Mouse (Mus musculus): ENCODE measurements at regions not wholly inside any gene's neighbourhood (a gene's known extent, or its start where the extent isn't known, plus 50 kb on each side); places are given as distances from the start of the nearest gene placed in this dataset.
A peak's percentile ranks its signal among the peaks of the same experiment; 100 is the strongest.

DNA sequence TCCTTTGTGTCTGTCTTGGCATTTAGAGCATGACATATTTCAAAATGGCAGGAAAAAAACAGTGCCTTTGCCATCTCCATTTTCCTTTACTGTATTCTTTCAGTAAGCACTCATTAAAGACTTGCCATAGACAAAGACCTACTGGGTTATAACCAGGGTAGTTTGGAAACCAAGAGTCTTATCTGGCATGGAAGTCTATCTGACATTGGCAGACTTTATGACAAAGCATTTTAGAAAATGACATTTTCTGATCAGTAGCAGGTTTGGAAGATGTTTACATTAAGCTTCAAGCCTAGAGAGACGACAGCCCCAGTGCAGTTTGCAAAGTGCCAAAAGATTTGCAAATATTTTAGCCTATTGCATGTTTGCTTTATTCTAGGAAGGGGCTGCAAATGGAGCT is 102.5 kb upstream of the Col8a1 start:
- Histone ChIP-seq H3K4me1 (ENCODE audit: insufficient read depth, low read length) (no peaks in the 10 kb centered on the region), H3K27ac (ENCODE audit: low read depth, low read length) (no peak overlapping the region), H3K36me3 (ENCODE audit: insufficient read depth, low read length) (no peaks in the 10 kb centered on the region), H3K4me2 (ENCODE audit: low read depth, low read length, poor library complexity, severe bottlenecking) (no peak overlapping the region), H3K27me3 (ENCODE audit: insufficient read depth, low read length) (no peaks in the 10 kb centered on the region), H3K4me3 (ENCODE audit: low read depth, low read length) (no peak overlapping the region), H3K9ac (replicated peaks; ENCODE audit: low read length, poor library complexity, severe bottlenecking) (no peak overlapping the region), H3K9me3 (ENCODE audit: low read length) (no peaks in the 10 kb centered on the region)
- TF ChIP-seq CTCF (IDR thresholded peaks at IDR 0.05): no peak
- DNase-seq (ENCODE audit: low spot score) (no peak), ATAC-seq (ENCODE audit: low FRiP score) (no peak)
- whole genome bisulfite sequencing: 54% methylated on average over 1 of the region's 1 CpGs

DNA sequence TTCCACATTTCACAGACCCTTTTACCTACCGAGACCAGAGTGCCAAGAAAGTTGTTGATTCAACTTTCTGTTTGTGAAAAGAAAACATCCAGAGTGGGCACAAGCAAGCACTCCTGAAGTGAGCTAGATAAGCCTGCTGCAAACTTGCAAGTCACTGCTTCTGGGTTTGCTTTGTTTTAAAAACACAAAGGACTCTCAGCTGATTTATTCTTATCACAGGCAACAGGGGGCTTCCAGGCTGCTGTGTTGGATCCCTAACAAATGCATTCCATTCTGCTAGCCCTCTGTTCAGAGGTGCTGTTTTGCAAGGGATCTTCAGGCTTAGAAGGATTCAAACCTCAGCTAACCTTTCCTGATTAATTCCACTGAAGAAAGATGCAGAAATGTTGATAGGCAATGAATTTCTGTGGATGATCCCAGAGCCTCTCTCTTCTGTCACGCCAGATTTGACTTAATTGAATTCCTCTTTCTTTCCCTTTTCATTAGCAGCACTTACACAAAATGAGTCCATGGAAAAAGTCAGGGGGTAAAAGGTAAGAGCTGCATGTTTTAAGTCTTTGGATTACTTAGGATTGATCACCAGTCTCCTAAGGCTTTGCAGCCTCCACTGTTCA is 103.7 kb upstream of the Col8a1 start:
- Histone ChIP-seq H3K9ac (replicated peaks; ENCODE audit: low read length, poor library complexity, severe bottlenecking) (no peak overlapping the region), H3K4me1 (ENCODE audit: insufficient read depth, low read length) (no peaks in the 10 kb centered on the region), H3K36me3 (ENCODE audit: insufficient read depth, low read length) (no peaks in the 10 kb centered on the region), H3K9me3 (ENCODE audit: low read length) (no peaks in the 10 kb centered on the region), H3K4me3 (ENCODE audit: low read depth, low read length) (no peak overlapping the region), H3K27me3 (ENCODE audit: insufficient read depth, low read length) (no peaks in the 10 kb centered on the region), H3K27ac (ENCODE audit: low read depth, low read length) (0 out of 2 replicates have a peak overlapping the region, but pooled peaks have one; percentile 12), H3K4me2 (ENCODE audit: low read depth, low read length, poor library complexity, severe bottlenecking) (no peak overlapping the region)
- no peak for DNase-seq (ENCODE audit: low spot score)
- ATAC-seq (ENCODE audit: low FRiP score): no peak
- WGBS: 5% methylated on average over 2 of the region's 2 CpGs
- no peak for TF ChIP-seq CTCF (IDR thresholded peaks at IDR 0.05)

DNA sequence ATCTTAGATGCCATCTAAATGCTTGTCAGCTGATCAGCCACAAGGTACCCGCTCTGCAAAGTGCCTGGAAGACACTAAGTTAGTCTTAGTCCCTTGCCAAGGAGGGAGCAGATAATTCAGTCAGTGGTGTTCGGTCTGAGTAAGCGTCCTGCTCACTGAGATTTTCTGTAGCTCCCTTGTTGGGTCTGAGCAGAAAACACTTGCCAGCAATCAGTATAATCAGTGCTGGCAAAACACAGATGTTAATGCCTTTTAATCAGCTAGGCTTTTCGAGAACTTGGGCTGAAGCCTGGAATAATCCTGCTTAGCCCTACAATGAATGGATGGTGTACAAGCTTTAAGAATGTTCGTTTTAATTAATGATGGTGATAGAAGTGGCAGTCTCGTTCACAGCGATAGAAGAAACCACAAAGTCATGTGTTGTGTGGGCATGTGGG is 104.2 kb upstream of the Col8a1 start:
- peak; percentile 56 for DNase-seq (ENCODE audit: low spot score)
- Histone ChIP-seq H3K36me3 (ENCODE audit: insufficient read depth, low read length) (no peaks in the 10 kb centered on the region), H3K27ac (ENCODE audit: low read depth, low read length) (0 out of 2 replicates have a peak overlapping the region, but pooled peaks have one; percentile 12), H3K4me1 (ENCODE audit: insufficient read depth, low read length) (no peaks in the 10 kb centered on the region), H3K4me3 (ENCODE audit: low read depth, low read length) (no peak overlapping the region), H3K9ac (replicated peaks; ENCODE audit: low read length, poor library complexity, severe bottlenecking) (no peak overlapping the region), H3K9me3 (ENCODE audit: low read length) (no peaks in the 10 kb centered on the region), H3K27me3 (ENCODE audit: insufficient read depth, low read length) (no peaks in the 10 kb centered on the region), H3K4me2 (ENCODE audit: low read depth, low read length, poor library complexity, severe bottlenecking) (no peak overlapping the region)
- TF ChIP-seq CTCF (IDR thresholded peaks at IDR 0.05): no peak
- ATAC-seq (ENCODE audit: low FRiP score): peak; percentile 68
- WGBS: 12% methylated on average over 7 of the region's 7 CpGs

DNA sequence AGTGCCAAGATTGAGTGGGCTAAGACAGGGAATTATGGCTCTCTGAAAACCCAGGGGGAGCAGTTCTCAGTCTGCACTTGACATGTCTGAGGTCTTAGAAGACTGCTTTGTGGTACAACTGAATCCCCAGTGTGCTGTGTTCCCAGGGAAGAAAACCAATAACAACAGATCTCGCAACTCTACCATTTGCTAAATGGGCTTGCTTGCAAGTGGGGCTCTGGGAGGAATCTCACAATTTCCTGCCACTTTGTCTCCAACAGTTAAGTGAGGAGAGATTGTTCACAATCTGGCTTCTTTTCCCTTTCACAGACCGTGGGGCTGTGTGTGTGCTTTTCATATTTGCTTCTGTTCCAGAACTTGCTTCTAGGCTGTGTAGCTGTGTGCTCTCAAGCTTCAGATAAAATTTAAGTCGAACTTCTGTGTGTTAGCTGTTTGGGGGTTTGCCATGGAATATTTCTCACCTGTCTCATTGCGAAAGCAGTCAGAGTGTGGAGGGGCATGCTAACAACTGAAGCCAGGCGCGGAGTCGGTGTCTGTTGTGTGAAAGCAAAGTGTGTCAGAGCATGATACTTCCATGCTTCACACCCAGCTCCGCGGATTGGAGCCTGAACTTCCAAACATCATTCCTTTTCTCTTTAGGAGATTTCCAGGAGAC is 108.8 kb upstream of the Col8a1 start:
- TF ChIP-seq CTCF (IDR thresholded peaks at IDR 0.05): no peak
- Histone ChIP-seq H3K27ac (ENCODE audit: low read depth, low read length) (no peak overlapping the region), H3K9me3 (ENCODE audit: low read length) (no peaks in the 10 kb centered on the region), H3K27me3 (ENCODE audit: insufficient read depth, low read length) (no peaks in the 10 kb centered on the region), H3K4me3 (ENCODE audit: low read depth, low read length) (no peak overlapping the region), H3K36me3 (ENCODE audit: insufficient read depth, low read length) (no peaks in the 10 kb centered on the region), H3K4me1 (ENCODE audit: insufficient read depth, low read length) (no peaks in the 10 kb centered on the region), H3K4me2 (ENCODE audit: low read depth, low read length, poor library complexity, severe bottlenecking) (no peak overlapping the region), H3K9ac (replicated peaks; ENCODE audit: low read length, poor library complexity, severe bottlenecking) (no peak overlapping the region)
- ATAC-seq (ENCODE audit: low FRiP score) (no peak), DNase-seq (ENCODE audit: low spot score) (no peak)
- 51% methylated on average over 9 of the region's 9 CpGs for WGBS

DNA sequence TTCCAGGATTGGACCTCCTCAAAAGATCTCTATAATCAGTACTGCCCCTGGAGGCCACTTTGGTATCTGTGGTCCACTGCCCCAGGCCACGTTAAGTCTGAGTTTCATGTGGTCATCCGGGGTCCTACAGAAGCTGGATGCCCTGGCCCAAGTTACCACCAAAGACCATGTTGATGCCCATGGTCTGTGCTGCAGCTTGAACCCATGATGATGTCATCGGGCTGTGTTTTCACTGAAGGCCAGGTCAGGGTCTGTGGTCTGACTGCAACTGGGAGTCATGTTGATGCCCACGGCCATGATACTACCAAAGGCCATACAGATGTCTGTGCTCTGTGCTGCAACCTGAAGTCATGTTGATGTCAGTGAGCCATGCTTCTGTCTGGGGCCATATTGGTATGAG is 122.3 kb upstream of the Col8a1 start:
- TF ChIP-seq CTCF (IDR thresholded peaks at IDR 0.05): no peak
- no peak overlapping the region for H3K9ac ChIP-seq (replicated peaks; ENCODE audit: low read length, poor library complexity, severe bottlenecking)
- no peaks in the 10 kb centered on the region for H3K36me3 ChIP-seq (ENCODE audit: insufficient read depth, low read length)
- no peak overlapping the region for H3K4me3 ChIP-seq (ENCODE audit: low read depth, low read length)
- H3K4me2 ChIP-seq (ENCODE audit: low read depth, low read length, poor library complexity, severe bottlenecking): no peak overlapping the region
- no peaks in the 10 kb centered on the region; the same call in 1 of the 2 replicates for H3K4me1 ChIP-seq (ENCODE audit: insufficient read depth, low read length)
- H3K27ac ChIP-seq (ENCODE audit: low read depth, low read length): no peak overlapping the region
- DNase-seq (ENCODE audit: low spot score) (no peak), ATAC-seq (ENCODE audit: low FRiP score) (no peak)
- H3K9me3 ChIP-seq (ENCODE audit: low read length): no peaks in the 10 kb centered on the region
- WGBS: 95% methylated on average over 4 of the region's 4 CpGs
- H3K27me3 ChIP-seq (ENCODE audit: insufficient read depth, low read length): no peaks in the 10 kb centered on the region

DNA sequence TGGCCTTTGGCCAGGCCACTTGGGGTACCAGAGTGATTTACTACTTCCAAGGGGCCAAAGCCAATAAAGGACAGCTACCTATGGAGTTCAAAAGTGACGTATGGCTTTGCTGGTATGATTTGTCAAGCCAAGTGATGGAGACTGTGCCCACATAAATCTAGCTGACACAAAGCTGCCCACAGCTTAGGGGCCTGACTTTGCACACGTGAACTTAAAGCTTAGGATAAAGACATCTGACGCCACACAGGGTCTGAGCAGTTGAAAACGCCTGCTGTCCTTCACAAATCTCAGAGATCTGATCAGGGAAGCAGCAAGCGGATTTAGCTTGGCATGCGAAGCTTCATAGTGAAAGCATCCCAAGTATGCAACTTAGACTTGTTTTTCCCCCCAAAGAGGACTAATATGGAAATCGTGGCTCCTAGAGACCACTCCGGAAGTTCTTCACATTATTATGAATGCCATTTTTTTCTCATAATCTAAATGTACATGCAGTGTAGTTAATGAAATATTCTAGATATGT is 127.1 kb upstream of the Col8a1 start:
- no peak overlapping the region for H3K27ac ChIP-seq (ENCODE audit: low read depth, low read length)
- TF ChIP-seq CTCF (IDR thresholded peaks at IDR 0.05): no peak
- H3K4me2 ChIP-seq (ENCODE audit: low read depth, low read length, poor library complexity, severe bottlenecking): no peak overlapping the region
- H3K4me1 ChIP-seq (ENCODE audit: insufficient read depth, low read length): no peaks in the 10 kb centered on the region; the same call in 1 of the 2 replicates
- DNase-seq (ENCODE audit: low spot score) (no peak), ATAC-seq (ENCODE audit: low FRiP score) (no peak)
- no peak overlapping the region for H3K9ac ChIP-seq (replicated peaks; ENCODE audit: low read length, poor library complexity, severe bottlenecking)
- 44% methylated on average over 8 of the region's 8 CpGs for WGBS
- no peaks in the 10 kb centered on the region for H3K27me3 ChIP-seq (ENCODE audit: insufficient read depth, low read length)
- no peaks in the 10 kb centered on the region for H3K36me3 ChIP-seq (ENCODE audit: insufficient read depth, low read length)
- H3K9me3 ChIP-seq (ENCODE audit: low read length): no peaks in the 10 kb centered on the region
- H3K4me3 ChIP-seq (ENCODE audit: low read depth, low read length): no peak overlapping the region
